Mouse (Mus musculus): ENCODE data around the gene Gm20458. TPM values are rescaled to one million over a fixed set of nuclear protein-coding genes. Genes with fewer than 3 reads are reported as not detected.
A peak's percentile ranks its signal among the peaks of the same experiment; 100 is the strongest.

Gene Gm20458
- 31.6 TPM for polyA plus RNA-seq (2012; fragmentation: generic; extraction: Trizol)

- peak; percentile 61 for TF ChIP-seq POLR2AphosphoS2 (IDR thresholded peaks at IDR 0.05; ENCODE audit: insufficient read length, low read depth)
- TF ChIP-seq USF1 (IDR thresholded peaks at IDR 0.05; ENCODE audit: low read depth): no peak
- no peak for TF ChIP-seq TCF12 (IDR thresholded peaks at IDR 0.05; ENCODE audit: insufficient read depth, poor library complexity, severe bottlenecking)
- peak; percentile 60 for TF ChIP-seq SRF (IDR thresholded peaks at IDR 0.05; ENCODE audit: control insufficient read depth, insufficient read length, low read depth)
- TF ChIP-seq MAX (IDR thresholded peaks at IDR 0.05; ENCODE audit: low read depth): no peak
- peak; percentile 82 for TF ChIP-seq POLR2A (IDR thresholded peaks at IDR 0.05; ENCODE audit: insufficient read length, low read depth)
- no peak for TF ChIP-seq TCF3 (IDR thresholded peaks at IDR 0.05; ENCODE audit: insufficient read length, low read depth)
- peak in 1 of 3 experiments; percentile 10 for TF ChIP-seq MYOG (IDR thresholded peaks at IDR 0.05; ENCODE audit: control insufficient read depth in 1 of 3, insufficient read depth in 1 of 3, insufficient read length in 2 of 3, low read depth in 2 of 3)
- TF ChIP-seq MYOD1 (IDR thresholded peaks at IDR 0.05; ENCODE audit: control insufficient read depth in 1 of 3, insufficient read length in 2 of 3, low read depth in 2 of 3): no peak
- TF ChIP-seq E2F4 (IDR thresholded peaks at IDR 0.05; ENCODE audit: insufficient read depth): no peak
Measured at GRCm38 (mm10) chr2:164460745-164461551, at the start of gene Gm20458. Gene Gm20458 (plus strand): TSS chr2:164460967.

GRCm38 (mm10) chr2:164414167-164414566 lies 46.6 kb upstream of the Gm20458 start:
- H3K36me3 ChIP-seq (ENCODE audit: control insufficient read depth, insufficient read depth): no peaks in the 10 kb centered on the region

More at GRCm38 (mm10) chr2:164460745-164461551, at the start of gene Gm20458:
- Histone ChIP-seq H3K36me3 (ENCODE audit: control insufficient read depth, insufficient read depth) (peaks cover 18% of the 10 kb centered on the region), H3K4me2 (ENCODE audit: low read depth) (peak within 1 kb of the TSS; percentile 97), H3K79me2 (ENCODE audit: control insufficient read depth, insufficient read depth) (peaks cover 11% of the 10 kb centered on the region), H3ac (ENCODE audit: control insufficient read depth, insufficient read length) (peak within 1 kb of the TSS; percentile 73), H3K4me3 (peak within 1 kb of the TSS; percentile 50), H3K27me3 (ENCODE audit: control insufficient read depth, insufficient read depth, insufficient read length) (no peaks in the 10 kb centered on the region)

GRCm38 (mm10) chr2:164414581-164414980 lies 46.2 kb upstream of the Gm20458 start:
- no peak for TF ChIP-seq POLR2AphosphoS2 (IDR thresholded peaks at IDR 0.05; ENCODE audit: insufficient read length, low read depth)
- no peak for TF ChIP-seq REST (IDR thresholded peaks at IDR 0.05; ENCODE audit: insufficient read depth, insufficient read length)
- TF ChIP-seq USF1 (IDR thresholded peaks at IDR 0.05; ENCODE audit: low read depth): no peak
- TF ChIP-seq TCF3 (IDR thresholded peaks at IDR 0.05; ENCODE audit: insufficient read length, low read depth): no peak
- Histone ChIP-seq H3K79me2 (ENCODE audit: control insufficient read depth, insufficient read depth) (no peaks in the 10 kb centered on the region), H3K4me3 (no peak overlapping the region), H3ac (ENCODE audit: control insufficient read depth, insufficient read length) (no peak overlapping the region), H3K27me3 (ENCODE audit: control insufficient read depth, insufficient read depth, insufficient read length) (peaks cover 16% of the 10 kb centered on the region), H3K4me2 (ENCODE audit: low read depth) (no peak overlapping the region), H3K36me3 (ENCODE audit: control insufficient read depth, insufficient read depth) (no peaks in the 10 kb centered on the region)

More at GRCm38 (mm10) chr2:164414167-164414566, 46.6 kb upstream of the Gm20458 start:
- TF ChIP-seq POLR2AphosphoS2 (IDR thresholded peaks at IDR 0.05; ENCODE audit: insufficient read length, low read depth): no peak
- no peak for TF ChIP-seq USF1 (IDR thresholded peaks at IDR 0.05; ENCODE audit: low read depth)
- TF ChIP-seq TCF3 (IDR thresholded peaks at IDR 0.05; ENCODE audit: insufficient read length, low read depth): no peak
- no peak for TF ChIP-seq SRF (IDR thresholded peaks at IDR 0.05; ENCODE audit: control insufficient read depth, insufficient read length, low read depth)
- TF ChIP-seq POLR2A (IDR thresholded peaks at IDR 0.05; ENCODE audit: insufficient read length, low read depth): no peak
- TF ChIP-seq MYOG (IDR thresholded peaks at IDR 0.05; ENCODE audit: control insufficient read depth in 1 of 3, insufficient read depth in 1 of 3, insufficient read length in 2 of 3, low read depth in 2 of 3): no peak
- peaks cover 16% of the 10 kb centered on the region for H3K27me3 ChIP-seq (ENCODE audit: control insufficient read depth, insufficient read depth, insufficient read length)
- no peaks in the 10 kb centered on the region for H3K79me2 ChIP-seq (ENCODE audit: control insufficient read depth, insufficient read depth)
- H3ac ChIP-seq (ENCODE audit: control insufficient read depth, insufficient read length): no peak overlapping the region
- no peak overlapping the region for H3K4me2 ChIP-seq (ENCODE audit: low read depth)
- no peak overlapping the region for H3K4me3 ChIP-seq

- H3K36me3 ChIP-seq (ENCODE audit: control insufficient read depth, insufficient read depth): no peaks in the 10 kb centered on the region
- TF ChIP-seq TCF3 (IDR thresholded peaks at IDR 0.05; ENCODE audit: insufficient read length, low read depth) (no peak), MAX (IDR thresholded peaks at IDR 0.05; ENCODE audit: low read depth) (no peak), USF1 (IDR thresholded peaks at IDR 0.05; ENCODE audit: low read depth) (no peak), POLR2A (IDR thresholded peaks at IDR 0.05; ENCODE audit: insufficient read length, low read depth) (no peak), TCF12 (IDR thresholded peaks at IDR 0.05; ENCODE audit: insufficient read depth, poor library complexity, severe bottlenecking) (no peak), POLR2AphosphoS2 (IDR thresholded peaks at IDR 0.05; ENCODE audit: insufficient read length, low read depth) (no peak), SRF (IDR thresholded peaks at IDR 0.05; ENCODE audit: control insufficient read depth, insufficient read length, low read depth) (no peak), REST (IDR thresholded peaks at IDR 0.05; ENCODE audit: insufficient read depth, insufficient read length) (no peak), MYOG (IDR thresholded peaks at IDR 0.05; ENCODE audit: control insufficient read depth in 1 of 3, insufficient read depth in 1 of 3, insufficient read length in 2 of 3, low read depth in 2 of 3) (no peak), CEBPB (IDR thresholded peaks at IDR 0.05; ENCODE audit: insufficient read depth, poor library complexity, severe bottlenecking) (no peak), MYOD1 (IDR thresholded peaks at IDR 0.05; ENCODE audit: control insufficient read depth in 1 of 3, insufficient read length in 2 of 3, low read depth in 2 of 3) (no peak), E2F4 (IDR thresholded peaks at IDR 0.05; ENCODE audit: insufficient read depth) (no peak)
- H3K4me2 ChIP-seq (ENCODE audit: low read depth): no peak overlapping the region
- H3K27me3 ChIP-seq (ENCODE audit: control insufficient read depth, insufficient read depth, insufficient read length): no peaks in the 10 kb centered on the region
- no peak overlapping the region for H3K4me3 ChIP-seq
- no peaks in the 10 kb centered on the region for H3K79me2 ChIP-seq (ENCODE audit: control insufficient read depth, insufficient read depth)
- no peak overlapping the region for H3ac ChIP-seq (ENCODE audit: control insufficient read depth, insufficient read length)
Measured at GRCm38 (mm10) chr2:164417198-164417597, 43.6 kb upstream of the Gm20458 start.

Measured in myocyte (in vitro differentiated cells).